Mouse (Mus musculus) spleen, embryonic (tissue): Measurements from ENCODE around the gene Gpr35.

Experiments
- CTCF ChIA-PET: fragments of 350-600 bp; sonication (Branson Sonifier 250); formaldehyde crosslinking; loops from one replicate; lab custom pipeline; 2022; lab: Charles Lee

Gene Gpr35

GRCm38 (mm10) chr1:92950607-92951006 lies at the start of gene Gpr35:
TSS of gene Gpr35 (plus strand) at chr1:92950865.
- CTCF ChIA-PET = no interaction called here

- CTCF ChIA-PET = no interaction called here
These were observed 47.9 kb upstream of the Gpr35 start, which contains the start of gene Ankmy1 for GRCm38 (mm10) chr1:92902786-92903185. TSS of gene Ankmy1 (minus strand) at chr1:92902906.

GRCm38 (mm10) chr1:92903627-92904026 lies 47.0 kb upstream of the Gpr35 start:
- CTCF ChIA-PET = no interaction called here

GRCm38 (mm10) chr1:92905703-92906310 lies 44.9 kb upstream of the Gpr35 start:
- CTCF ChIA-PET = interaction anchor here (0.6 kb wide), 1 partner anchor 1628 kb away, joined by 4 read pairs; no protein-coding TSS in a partner anchor

GRCm38 (mm10) chr1:92906779-92907631 lies 43.7 kb upstream of the Gpr35 start, which contains the start of gene Dusp28:
TSS of gene Dusp28 (plus strand) at chr1:92906981.
- CTCF ChIA-PET = interaction anchor here (0.5 to 1.9 kb wide), 4 partner anchors 12 to 1629 kb away, joined by 3 to 6 read pairs (median 4); partner anchors contain the start of gene Capn10

- CTCF ChIA-PET = interaction anchor here (0.5 to 1.9 kb wide), 4 partner anchors 13 to 529 kb away, joined by 3 to 6 read pairs (median 3); partner anchors contain the start of gene Capn10
These were observed 42.9 kb upstream of the Gpr35 start for GRCm38 (mm10) chr1:92907632-92908360.

GRCm38 (mm10) chr1:92908664-92909063 lies 42.0 kb upstream of the Gpr35 start:
- CTCF ChIA-PET = interaction anchor here (1.9 kb wide), 1 partner anchor 26 kb away, joined by 6 read pairs; the partner anchor contains the start of gene Capn10

GRCm38 (mm10) chr1:92909068-92909467 lies 41.6 kb upstream of the Gpr35 start:
- CTCF ChIA-PET = interaction anchor here (1.2 kb wide), 1 partner anchor 1660 kb away, joined by 4 read pairs; no protein-coding TSS in a partner anchor

- CTCF ChIA-PET = interaction anchor here (1.2 kb wide), 1 partner anchor 1661 kb away, joined by 4 read pairs; no protein-coding TSS in a partner anchor
These were observed 40.3 kb upstream of the Gpr35 start, which contains the start of gene Rnpepl1 for GRCm38 (mm10) chr1:92910239-92910885. TSS of gene Rnpepl1 (plus strand) at chr1:92910783.

- CTCF ChIA-PET = no interaction called here
These were observed 39.5 kb upstream of the Gpr35 start for GRCm38 (mm10) chr1:92910925-92911720.

- CTCF ChIA-PET = no interaction called here
These were observed 38.9 kb upstream of the Gpr35 start for GRCm38 (mm10) chr1:92911721-92912138.

- CTCF ChIA-PET = no interaction called here
These were observed 38.4 kb upstream of the Gpr35 start for GRCm38 (mm10) chr1:92912286-92912685.

GRCm38 (mm10) chr1:92914239-92914638 lies 36.4 kb upstream of the Gpr35 start:
- CTCF ChIA-PET = no interaction called here

GRCm38 (mm10) chr1:92914993-92915392 lies 35.7 kb upstream of the Gpr35 start:
- CTCF ChIA-PET = no interaction called here

- CTCF ChIA-PET = no interaction called here
These were observed 33.9 kb upstream of the Gpr35 start for GRCm38 (mm10) chr1:92916725-92917124.

GRCm38 (mm10) chr1:92919151-92919550 lies 31.5 kb upstream of the Gpr35 start:
- CTCF ChIA-PET = no interaction called here

- CTCF ChIA-PET = no interaction called here
These were observed 30.9 kb upstream of the Gpr35 start for GRCm38 (mm10) chr1:92919775-92920174.

- CTCF ChIA-PET = no interaction called here
These were observed 30.0 kb upstream of the Gpr35 start for GRCm38 (mm10) chr1:92920474-92921200.

- CTCF ChIA-PET = no interaction called here
These were observed 29.2 kb upstream of the Gpr35 start for GRCm38 (mm10) chr1:92921496-92921895.
